Mouse (Mus musculus): Measurements from ENCODE around the gene C030005K15Rik.

DNA sequence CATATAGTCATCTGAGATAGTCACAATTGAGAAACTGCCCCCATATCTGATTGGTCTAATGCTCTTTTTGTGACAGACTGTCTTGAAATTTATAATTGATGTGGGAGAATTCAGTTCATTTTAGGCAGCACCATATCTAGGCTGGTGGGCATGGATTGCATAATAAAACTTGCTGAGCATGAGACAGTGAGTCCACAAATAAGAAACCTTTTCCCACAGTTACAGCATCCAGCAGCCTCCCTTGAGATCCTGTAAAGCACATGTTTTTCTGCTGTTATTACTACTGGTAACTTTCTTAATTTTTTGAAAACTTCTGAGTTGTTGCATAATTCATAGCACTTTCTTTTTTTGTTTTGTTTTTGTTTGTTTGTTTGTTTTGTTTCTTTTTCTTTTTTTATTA lies 43.6 kb downstream of the C030005K15Rik start:
- TF ChIP-seq POLR2A (IDR thresholded peaks at IDR 0.05; ENCODE audit: control insufficient read depth, extremely low read depth, insufficient read depth, low read length, poor library complexity) (no peak), CTCF (IDR thresholded peaks at IDR 0.05; ENCODE audit: borderline replicate concordance, control insufficient read depth, extremely low read depth, insufficient read depth, low read length, poor library complexity) (no peak)

All from thymus, adult 2 months (tissue).